Mouse (Mus musculus): ENCODE data around the gene Tas2r134.

Tas2r134 gene

DNA sequence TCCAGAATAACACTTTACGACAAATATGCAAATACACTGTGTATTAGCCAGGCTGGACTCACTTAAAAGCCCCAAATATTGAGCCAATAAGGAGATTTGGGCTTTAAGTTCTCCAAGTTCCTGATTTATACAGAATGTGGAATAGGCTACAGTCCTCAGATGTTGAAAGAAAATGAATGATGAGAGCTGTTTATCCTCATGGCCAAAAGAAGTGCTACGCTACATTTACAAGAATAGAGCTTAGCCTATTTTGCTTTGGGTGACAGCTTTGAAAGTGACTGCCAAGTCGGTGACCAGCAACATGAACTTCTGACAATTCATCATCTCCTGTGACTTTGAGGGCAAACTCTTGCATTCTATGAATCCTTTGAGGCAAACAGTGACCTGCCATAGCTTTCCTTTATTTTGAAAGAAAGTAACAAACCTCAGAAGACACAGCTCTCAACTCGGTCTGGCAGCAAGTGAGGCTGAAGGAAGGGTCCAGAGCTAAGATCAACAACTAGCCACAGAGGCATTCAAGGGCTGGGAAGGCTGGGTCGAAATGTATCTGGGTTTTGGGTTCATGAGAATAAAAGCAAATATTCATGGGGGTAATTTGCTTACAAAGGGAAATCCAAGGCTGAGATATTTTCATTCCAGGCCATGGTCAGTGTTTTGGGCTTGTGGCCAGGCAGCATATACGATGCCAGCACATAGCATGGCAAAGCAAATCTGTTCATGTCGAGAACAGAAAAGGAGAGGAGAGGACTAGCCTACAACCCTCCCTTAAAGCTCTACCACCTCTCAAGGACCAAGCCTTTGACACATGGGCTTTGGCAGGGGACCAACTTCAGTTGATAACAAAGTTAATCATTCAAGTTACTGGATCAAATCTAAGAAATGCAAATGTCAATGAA, 16.2 kb downstream of the Tas2r134 start:
- in situ Hi-C loops (cut with MboI; ENCODE audit: low pct_unique_long_range_greater_than_20kb in 1 of 2, low sequenced_read_pairs in 2 of 2, unreplicated experiment in 1 of 2) = no loop called here

DNA sequence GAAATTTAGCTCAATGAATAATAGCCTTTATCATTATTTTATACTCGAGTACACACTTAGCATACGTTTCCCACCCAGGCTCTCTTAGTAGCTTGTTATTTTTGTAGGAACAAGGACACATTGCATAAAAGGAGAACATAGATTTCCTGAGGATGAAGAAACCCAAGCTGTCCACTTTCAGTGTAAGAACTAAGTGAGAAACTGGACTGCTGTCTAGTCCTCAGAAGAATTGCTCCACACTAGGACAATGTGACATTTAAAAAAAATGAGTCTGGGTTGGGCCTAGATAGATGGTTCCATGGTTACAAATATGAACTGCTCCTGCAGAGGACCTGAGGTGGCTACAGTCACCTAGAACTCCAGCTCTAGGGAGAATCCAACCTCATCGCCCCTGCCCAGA, 20.7 kb downstream of the Tas2r134 start:
- in situ Hi-C loops (cut with MboI; ENCODE audit: low pct_unique_long_range_greater_than_20kb in 1 of 2, low sequenced_read_pairs in 2 of 2, unreplicated experiment in 1 of 2) = no loop called here

DNA sequence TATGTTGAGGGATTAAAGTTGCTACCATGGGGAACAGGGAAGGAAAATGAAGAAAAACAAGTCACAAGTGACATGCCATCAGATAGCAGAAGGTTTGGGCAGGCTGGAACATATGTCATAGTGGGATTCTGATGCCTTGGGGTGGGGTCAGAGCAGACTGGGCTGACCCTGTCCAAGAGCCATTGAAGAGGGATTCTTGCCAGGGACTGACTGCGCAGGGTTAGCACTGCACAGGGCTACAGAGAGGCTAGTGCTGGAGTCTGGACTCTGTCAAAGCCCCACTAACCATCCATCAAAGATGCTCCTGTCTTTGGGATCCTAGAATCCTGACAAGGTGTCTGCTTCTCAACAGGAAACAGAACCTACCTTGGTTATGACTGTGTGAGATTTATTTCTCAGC, 22.6 kb downstream of the Tas2r134 start:
- in situ Hi-C loops (cut with MboI; ENCODE audit: low pct_unique_long_range_greater_than_20kb in 1 of 2, low sequenced_read_pairs in 2 of 2, unreplicated experiment in 1 of 2) = no loop called here

DNA sequence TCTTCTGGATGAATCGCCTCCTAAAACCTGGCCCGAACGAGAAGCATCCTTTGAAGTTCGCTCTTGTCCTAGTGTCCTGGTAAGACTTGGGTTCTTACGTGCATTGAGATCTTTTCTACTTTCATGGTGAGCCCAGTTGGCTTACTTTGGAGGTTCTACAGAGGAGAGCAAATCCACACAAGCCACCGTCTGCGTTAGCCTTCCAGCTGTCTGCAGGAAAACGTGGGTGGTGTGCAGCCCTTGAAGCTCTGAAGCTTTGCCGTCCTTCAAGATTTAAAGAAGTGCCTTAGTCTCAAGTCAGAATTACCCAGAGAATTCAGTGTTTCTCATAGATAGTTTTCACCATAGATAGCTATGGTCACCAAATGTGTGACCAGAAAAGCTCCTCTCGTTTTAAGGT, 24.8 kb downstream of the Tas2r134 start:
- in situ Hi-C loops (cut with MboI; ENCODE audit: low pct_unique_long_range_greater_than_20kb in 1 of 2, low sequenced_read_pairs in 2 of 2, unreplicated experiment in 1 of 2) = no loop called here

DNA sequence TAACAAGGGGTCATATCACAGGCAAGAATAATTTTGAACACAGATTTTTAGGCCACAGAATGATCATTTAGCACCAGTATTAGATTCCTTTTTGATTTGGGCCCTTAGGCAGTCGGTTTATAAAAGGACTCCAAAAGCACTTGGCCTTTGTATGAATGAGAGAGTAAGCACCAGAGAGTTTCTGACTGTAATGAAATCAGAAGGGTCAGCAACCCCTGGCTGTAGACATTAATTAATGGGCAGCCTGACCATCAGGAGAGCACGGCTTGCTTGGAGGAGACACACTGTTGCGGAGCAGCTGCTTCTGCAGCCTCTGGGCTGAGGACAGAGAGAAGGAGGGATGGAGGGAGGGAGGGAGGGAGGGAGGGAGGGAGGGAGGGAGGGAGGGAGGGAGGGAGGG, 30.4 kb downstream of the Tas2r134 start:
- in situ Hi-C loops (cut with MboI; ENCODE audit: low pct_unique_long_range_greater_than_20kb in 1 of 2, low sequenced_read_pairs in 2 of 2, unreplicated experiment in 1 of 2) = no loop called here

DNA sequence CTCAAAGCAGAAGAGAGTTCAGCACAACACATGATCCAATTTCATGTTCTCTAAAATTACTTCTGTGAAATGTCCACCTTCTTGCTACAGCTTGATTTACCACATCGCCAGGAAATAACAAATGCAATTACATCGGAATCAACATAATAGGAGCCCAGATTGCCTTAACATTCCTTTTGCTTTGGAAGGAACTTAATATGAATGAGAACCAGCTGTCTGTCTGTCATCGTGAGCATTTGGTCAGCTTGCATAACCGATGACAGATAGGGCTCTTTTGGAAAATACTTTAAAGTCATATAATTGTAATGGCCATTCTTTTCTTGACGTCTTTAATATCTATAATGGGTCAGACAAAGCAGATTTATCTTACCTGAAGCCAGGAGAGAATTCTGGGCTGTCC, 31.0 kb downstream of the Tas2r134 start:
- in situ Hi-C loops (cut with MboI; ENCODE audit: low pct_unique_long_range_greater_than_20kb in 1 of 2, low sequenced_read_pairs in 2 of 2, unreplicated experiment in 1 of 2) = no loop called here

DNA sequence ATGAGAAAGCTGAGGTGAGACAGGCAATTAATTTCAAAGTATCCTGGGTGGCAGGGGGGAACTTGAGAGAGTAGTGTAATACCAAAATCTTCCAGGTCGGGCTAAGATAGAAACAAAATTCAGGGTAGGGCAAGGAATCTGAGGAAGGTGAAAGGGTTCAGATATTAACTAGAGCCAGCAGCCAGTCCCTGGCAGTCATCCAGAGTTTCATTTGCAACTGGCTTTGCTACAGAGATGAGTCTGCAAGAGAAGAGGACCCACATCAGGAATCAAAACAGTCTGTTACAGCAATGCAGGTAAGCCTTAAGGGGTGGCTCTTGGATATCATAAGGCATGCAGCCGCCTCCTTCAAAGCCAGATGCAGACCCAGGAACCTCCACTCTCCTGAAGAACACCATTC, 47.0 kb downstream of the Tas2r134 start:
- in situ Hi-C loops (cut with MboI; ENCODE audit: low pct_unique_long_range_greater_than_20kb in 1 of 2, low sequenced_read_pairs in 2 of 2, unreplicated experiment in 1 of 2) = no loop called here

Measured in mouse embryonic stem cell (cell line).